Mouse (Mus musculus): ENCODE results near the gene Traf3ip3.

Traf3ip3 gene

DNA sequence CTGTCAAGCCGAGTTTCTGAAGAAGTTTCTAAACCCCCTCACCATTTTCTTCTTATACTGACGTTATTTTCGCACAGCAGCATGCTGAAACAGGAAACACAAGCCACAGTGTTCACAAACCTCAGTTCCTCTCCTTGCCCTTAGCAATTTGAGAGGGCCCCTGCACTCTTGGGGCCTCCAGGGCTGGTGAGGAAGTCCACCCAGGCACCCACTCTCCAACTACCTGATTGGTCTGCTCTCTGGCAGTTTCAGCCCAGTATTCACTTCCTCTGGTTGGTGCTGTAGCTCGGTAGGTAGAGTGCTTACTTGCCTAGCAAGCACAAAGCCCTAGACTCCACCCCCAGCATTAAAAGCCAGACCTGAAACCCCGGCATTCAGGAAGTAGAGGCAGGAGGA lies at the start of gene Traf3ip3:
Traf3ip3 (minus strand) TSS at position 321 of the 396 bp plus-strand sequence.
- DNase-seq, result no peak

DNA sequence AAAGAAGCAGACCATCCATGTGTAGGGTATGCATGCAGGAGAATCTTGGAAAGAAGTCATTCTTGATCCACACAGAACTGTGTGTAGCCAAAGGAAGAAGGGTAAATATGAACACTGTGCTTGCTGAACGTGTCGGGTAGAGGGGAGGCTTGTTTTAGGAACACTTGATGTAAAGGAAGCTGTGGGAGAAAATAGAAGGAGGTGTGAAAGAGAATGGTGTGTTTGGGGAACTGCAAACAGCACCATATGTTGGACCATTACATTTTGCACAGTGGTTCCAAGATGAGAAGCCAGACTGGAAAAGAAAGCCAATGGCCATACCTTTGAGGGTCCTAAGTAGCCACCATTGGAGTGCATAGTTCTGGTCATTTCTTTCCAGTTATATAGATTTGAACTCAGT lies 48.5 kb upstream of the Traf3ip3 start:
- DNase-seq, result no peak

DNA sequence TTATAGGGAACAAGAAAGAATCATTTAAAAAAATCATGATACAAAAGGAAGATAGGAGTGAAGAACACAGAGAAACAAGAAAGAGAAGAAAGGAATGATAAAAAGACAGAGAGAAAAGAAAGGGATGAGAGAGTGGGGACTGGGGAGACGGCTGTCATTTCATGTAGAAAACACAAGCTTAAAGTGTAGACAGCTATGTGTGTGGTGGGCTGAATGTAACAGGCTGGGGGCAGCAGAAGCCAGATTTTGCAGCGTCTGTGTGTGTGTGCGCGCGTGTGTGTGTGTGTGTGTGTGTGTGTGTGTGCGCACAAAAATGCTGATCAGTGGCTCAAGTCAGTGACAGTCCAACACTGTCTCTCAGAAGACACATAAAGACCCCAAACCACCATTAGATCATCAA lies 42.7 kb upstream of the Traf3ip3 start:
- no peak for DNase-seq

DNA sequence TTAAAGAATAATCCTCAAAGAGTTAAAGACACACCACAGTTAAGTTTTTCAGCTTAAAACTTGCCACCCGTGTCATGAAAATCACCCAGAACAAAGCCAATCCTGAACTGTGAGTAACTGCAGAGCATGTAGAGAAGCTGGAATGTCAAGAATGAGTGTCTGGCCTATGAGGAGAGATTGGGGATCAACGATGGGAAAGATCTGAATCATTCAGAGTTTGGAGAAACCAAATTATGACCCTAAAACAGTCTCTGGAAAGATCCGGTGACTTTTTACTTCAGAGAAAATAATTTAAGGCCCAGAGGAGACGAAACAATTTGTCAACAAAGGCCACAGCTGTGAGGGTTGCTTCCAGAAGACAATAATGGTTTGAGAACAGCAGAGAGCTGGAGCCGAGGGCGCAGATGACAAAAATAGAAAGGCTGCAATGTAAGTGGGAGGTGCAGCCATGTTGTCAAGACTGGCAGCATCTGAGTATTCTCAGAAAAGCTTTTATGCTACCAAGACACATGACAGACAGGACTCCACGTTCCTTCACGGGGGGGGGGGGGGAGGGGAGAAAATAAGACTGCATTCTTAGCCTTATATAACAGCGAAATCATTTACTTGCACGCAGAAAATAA lies 42.2 kb upstream of the Traf3ip3 start:
- DNase-seq, result no peak

DNA sequence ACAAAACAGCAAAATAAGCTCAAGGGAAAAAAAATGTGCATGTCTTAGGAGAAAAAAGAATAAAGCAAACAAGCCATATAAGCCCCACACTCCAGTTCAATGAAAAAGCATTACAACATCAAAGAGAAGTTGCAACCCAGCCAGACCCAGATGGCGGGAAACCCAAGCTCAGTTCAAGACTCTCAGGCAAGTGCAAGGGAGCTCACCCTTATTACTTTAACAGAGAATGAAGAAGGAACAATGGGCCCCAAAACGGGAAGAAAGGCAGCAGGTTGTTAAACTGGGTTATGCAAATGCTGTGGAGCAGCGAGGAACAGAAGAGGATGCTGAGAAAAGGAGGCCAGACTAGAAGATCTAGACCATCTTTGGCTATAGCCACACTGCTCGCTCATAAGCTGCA lies 41.4 kb upstream of the Traf3ip3 start:
- DNase-seq, result no peak

DNA sequence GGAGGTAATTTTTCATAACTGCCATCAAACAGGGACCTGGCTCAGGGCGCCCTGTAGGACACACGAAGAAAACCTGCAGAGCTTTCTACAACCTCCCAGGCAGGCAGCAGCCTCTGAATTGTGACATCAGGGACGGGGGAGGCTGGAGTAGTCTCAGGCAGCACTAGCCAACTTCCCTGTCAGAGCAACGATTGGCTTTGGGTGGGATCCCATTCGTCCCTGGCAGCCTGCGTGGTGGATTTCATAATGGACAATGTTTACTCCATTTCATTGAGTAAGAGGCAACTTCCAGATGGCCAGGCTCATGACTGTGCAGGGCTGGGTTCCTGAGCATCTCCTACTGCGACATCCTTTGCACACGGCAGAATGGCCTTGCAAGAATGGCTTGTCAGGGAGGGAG lies 40.7 kb upstream of the Traf3ip3 start:
- DNase-seq, result peak; percentile 90

DNA sequence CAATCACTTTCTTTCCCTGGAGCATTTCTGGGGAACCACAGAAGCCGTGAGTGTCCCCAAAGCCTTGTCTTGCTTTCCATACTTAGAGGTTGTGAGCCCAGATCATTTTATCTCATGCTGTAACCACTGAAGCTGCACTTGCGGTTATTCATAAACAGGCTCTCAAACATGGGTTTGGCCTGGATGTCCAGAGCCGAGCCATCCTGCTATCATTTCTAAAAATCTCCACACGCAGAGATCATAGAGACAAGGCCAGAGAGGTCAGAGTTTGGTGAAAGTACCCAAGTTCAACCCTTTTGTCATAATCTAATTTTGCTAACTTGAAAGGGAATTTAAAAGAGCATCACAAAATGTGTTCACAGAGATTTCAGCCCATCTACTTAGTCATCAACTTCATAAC lies 39.9 kb upstream of the Traf3ip3 start:
- DNase-seq, result no peak

DNA sequence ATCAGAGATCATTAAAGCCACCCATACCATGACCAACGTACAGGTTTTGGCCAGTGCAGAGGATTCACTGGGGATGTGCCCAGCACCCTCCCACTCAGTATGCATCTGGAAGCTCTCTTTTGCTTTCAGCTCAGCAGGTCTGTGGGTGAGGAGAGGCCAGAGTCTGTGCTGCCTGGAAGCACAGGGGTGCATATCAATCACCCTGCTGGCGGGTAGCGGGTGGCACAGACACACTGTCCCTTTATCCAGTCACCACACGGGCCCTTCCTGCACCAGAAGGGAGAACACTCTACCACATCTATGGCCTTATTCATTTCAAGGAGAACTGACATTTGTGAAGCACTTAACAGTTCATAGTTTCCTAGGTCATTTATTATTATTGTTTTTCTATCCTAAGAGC lies 36.9 kb upstream of the Traf3ip3 start:
- no peak for DNase-seq

DNA sequence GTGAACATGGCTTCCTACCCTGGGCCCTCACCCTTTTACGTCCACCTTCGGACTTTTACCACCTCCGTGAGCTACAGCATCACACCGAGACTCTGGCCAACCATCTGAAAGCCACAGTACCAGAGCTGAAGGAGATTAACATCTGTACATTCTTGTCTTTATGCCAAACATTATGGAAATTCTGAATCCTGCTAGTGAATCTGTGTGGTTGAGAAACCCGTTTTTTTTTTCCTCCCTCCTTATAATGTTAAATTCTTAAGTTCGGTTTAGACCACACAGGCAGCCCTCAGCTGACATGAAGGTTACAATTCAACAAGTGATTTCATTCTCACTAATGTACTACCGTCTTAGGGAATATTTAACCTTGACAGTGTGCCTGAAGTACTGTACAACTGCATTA lies 33.4 kb upstream of the Traf3ip3 start:
- no peak for DNase-seq

DNA sequence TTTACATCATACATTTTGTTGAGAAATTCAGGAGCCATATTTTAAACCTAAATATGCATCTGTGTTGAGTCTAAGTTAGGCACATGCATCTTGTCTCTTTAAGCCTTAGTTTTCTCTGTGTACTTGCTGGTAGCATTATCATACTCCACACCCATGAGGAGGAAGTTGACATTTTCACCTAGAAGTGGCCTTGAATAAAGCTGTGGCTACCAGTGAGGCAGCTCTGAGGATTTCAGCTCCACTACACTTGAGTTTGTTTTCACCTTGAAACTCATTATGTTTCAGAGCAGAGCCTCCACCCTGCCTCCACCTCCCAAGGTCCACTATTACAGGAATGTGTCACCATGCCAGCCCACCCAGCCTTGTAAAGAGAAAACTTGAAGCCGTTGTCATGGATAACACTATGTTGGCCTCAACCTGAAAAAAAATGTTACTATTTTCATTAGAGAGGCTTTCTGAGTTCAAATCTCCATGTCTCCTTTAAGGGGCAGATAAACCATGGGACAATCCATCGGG lies 32.7 kb upstream of the Traf3ip3 start:
- no peak for DNase-seq

DNA sequence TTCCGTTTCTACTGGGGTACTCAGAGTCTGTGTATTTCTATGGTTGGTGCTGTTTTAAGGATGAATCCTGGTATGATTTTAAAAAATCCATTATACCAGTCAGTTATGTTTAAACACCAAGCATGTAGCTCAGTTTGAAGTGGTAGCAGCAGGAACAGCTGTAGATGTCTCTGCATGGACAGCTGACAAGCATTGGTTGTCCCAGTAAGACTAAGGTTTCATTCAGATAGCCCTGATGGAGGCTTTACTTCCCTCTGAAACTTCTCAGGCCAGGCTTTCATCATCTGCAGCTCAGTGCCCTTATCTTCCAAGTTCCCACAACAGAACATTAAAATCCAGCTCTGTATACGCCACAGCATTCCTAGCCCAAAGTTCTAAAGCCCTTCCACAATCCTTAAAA lies 31.2 kb upstream of the Traf3ip3 start:
- DNase-seq, result no peak

DNA sequence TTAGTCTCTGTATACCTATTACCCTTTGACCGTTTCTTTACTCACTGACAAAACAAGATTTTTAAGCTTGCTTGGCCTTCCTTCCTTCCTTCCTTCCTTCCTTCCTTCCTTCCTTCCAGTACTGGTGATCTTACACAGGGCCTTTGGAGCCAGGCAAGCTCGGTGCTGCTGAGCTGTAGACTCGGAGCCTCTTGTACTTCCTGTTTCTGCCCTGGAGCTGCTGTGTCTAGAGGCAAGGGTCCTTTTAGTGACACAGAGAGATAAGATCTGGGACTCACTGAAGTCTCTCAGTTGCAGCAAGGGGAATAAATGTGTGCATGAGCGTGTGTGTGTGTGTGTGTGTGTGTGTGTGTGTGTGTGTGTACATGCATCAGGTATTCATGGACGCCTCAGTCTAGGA lies 29.4 kb upstream of the Traf3ip3 start:
- DNase-seq, result no peak

DNA sequence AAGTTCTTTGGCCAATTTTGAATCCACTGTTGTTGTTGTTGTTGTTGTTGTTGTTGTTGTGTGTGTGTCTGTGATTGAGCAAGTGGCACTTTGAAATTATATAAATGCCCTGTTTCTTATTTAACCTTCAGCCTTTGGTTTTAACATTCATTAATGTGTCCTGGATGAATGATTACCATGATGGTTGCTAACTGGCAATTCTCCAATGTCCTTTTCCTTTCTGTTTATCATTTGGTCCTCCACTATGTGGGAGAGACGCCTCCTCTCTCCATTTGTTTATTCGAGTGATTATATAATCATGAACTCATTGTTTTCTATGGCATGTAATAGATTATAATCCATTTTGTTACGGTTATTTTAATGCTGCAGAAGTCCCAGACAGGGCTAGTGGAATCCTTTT lies 29.0 kb upstream of the Traf3ip3 start:
- DNase-seq, result no peak

DNA sequence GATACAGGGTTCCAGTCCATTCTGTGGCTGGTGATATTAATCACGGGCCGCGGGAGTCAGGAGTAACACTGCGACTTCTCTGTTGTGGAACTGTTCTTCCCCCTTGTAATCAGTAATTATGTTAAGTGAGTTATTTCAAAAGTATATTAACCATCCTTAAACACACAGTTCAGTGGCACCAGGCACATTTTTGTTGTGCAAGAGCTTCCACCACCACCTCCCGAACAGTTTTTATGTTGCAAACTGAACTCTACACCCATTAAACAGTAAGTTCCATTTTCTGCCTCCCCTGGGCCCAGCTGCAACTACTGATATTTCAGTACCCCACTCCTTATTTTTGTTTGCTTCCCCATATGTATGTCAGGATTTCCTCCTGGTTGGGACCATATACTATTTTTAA lies 28.1 kb upstream of the Traf3ip3 start:
- no peak for DNase-seq

DNA sequence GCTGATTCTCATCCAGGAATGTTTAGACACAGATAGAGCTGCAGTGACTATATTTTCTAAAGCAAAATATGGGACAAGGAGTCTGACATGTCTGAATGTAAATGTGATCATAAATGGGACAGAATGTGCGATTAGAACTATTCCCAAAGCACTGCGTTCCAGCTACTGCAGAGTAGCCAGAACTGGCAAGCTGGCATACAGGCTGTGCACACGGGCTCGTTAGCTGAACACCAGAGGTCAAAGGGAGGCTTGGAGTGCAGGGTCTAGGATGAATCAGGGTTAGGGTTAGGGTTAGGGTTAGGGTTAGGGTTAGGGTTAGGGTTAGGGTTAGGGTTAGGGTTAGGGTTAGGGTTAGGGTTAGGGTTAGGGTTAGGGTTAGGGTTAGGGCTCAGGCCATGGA lies 26.0 kb upstream of the Traf3ip3 start:
- DNase-seq, result no peak

DNA sequence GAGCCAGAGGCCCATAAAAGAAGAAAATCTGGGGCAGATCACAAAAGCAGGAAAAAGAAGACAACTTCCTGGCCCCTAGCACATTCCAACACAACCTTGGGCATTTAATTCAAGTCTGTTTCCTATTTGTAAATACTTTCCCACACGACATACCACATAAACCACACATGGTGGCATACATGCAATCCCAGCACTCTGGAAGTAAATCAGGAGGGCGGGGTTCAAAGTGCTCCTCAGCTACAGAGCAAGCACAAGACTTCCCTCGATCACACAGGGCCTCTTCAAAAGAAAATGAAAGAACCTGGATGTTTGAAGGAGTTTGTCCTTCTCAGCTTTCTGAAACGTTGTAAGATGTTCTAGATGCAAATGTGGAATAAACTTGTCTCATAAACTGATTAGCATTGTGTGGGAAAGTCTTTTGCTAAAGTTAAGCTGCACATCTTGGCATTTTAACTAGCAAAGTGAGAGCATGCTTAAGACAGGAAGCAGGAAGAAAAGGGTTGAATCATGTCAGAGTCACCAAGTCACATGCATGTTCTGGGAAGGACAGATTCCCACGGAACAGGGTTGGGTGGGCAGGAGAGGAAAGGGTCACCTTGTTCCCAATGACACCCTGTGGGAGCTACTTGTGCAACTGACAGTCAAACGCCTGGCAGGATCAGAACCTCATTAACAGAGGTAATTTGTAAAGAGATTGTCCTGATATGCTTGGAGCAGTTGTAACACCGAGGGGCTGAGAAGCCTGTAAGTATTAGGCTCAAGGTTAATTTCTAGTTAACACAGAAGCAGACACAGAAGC lies 25.4 kb upstream of the Traf3ip3 start:
- DNase-seq, result no peak

DNA sequence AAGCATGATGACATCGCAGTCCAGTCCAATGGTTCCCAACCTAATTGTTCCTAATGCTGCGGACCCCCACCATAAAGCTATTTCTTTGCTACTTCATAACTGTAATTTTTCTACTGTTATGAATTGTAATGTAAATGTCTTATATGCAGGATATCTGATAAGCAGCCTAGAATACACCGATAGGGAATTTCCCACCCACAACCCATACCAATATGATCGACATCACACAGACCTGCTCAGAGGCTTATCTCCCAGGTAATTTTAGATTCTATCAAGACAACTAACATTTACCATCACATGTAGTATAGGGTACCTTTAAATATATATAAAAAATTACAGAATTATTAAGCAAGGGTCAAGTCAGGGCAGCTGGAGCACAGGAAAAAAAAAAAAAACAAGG lies 24.6 kb upstream of the Traf3ip3 start:
- no peak for DNase-seq

DNA sequence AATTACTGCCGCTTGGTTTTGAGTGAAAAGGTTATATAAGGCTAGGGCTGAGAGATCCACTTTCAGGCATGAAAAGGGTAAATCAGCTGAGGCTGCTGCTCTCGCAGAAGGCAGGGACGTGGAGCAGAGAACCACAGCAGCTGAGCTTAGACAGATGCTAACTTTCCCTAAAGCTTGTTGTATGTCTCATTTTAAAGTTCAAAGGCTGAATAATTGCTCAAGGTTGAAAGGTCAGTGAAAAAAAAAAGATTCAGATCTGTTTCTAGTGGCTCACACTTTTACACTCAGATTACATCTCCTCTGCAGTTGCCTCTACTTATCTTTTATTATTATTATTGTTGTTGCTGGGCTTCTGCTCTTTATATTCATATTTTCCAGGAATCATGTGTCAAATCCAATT lies 24.0 kb upstream of the Traf3ip3 start:
- no peak for DNase-seq

DNA sequence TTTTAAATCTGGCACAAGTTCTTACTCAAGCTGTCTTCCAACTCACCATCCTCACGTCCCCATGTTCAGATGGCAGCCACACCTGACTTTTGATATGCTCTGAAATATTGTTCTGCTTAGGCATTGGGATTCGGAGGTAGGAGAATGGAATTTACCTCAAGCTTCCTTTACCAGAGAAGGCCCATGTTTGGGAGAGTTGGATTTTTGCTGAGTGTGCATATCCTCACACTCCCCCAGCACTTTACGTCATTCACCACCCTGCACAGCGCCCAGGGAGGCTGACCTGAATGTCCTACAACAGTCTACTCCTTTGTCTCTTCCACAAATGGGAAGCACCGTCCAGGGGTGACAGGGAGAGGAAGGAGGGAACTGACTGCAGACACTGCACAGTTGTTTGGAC lies 18.9 kb upstream of the Traf3ip3 start:
- no peak for DNase-seq

DNA sequence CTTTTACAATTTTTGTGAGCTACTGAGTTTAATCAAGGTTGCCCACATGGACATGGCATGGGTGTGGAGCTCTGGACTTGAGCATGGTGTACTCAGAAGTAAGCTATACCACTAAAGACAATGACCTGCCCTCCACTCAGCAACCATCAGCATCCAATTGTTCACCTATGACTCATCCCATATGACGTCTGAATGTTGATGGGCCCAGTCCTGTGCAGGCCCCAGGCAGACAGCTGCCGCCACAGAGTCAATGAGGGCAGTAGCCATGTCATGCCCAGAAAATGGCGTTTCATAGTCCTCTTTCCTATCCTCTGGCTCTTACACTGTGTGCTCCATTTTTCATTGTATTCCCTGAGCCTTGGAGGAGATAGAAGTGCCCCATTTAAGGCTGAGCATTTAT lies 14.5 kb upstream of the Traf3ip3 start:
- no peak for DNase-seq

DNA sequence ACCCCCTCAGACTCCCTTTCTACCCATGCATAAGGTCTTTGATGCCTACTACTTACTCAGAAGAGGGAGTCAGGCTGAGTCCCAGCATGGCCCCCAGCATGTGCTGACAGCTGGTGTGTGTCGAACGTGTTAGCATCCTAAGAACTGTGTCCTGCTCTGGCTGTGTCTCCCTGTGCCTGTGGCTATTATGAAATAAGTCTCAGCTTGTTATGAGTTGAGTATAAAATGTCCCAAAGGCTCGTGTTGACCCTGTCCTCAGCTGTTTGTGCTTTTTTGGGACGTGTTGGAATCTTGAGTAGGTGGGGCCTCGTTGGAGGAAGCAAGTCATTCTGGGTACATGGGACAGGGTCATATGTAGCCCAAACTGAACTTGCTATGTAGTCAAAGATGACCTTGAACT lies 12.6 kb upstream of the Traf3ip3 start:
- DNase-seq, result no peak

DNA sequence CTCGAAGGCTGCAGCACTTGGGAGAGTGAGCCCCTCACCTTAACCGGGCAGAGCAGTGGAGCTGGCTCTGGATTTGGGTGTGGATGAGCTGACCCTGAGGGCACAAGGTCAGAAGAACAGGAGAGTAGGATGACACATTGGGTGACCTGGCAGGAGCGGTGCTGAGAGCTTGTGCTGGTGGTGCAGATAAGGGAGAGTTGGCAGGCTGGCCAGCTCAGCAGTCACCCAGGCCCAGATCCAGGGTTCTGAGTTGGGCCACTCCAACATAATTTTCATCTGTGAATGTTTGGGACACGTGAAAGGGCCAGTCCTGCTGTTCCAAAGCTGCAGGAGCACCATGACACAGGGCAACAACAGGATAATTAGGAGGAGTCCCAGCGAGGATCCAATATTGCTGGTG lies 9.9 kb upstream of the Traf3ip3 start:
- no peak for DNase-seq

DNA sequence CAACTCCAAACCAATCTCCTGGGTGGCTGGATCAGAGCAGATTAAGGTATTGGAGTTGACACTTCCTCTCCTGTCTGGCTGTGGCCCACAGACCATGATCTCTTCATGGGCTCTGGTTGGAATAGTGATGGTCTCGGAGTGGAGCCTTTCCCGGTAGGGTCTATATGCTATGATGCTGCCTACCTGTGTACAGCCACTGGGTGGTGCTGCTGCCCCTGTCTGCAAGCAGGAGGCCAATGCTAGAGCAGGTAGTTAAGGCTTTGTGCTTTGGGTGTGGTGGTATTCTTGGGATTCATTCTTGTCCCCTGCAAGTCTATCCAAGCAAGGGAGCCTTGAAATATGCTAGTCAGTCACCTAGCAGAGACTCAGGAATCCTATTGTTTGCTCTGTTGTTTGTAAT lies 6.7 kb upstream of the Traf3ip3 start:
- DNase-seq, result peak; percentile 46

DNA sequence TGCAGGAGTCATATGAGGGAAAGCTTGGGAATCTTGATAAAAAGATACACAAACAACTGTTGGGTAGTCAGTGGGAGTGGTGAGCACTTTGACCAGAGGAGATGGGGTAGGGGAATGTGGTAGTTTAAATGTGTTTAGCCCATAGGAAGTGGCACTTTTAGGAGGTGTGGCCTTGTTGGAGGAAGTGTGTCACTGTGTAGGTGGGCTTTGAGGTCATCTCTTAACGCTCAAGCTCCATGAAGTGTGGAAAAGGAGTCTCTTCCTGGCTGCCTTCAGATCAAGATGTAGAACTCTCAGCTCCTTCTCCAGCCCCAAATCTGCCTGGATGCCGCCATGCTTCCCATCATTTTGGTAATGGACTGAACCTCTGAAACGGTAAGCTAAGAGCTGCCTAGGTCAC lies 6.0 kb upstream of the Traf3ip3 start, which contains the start of gene Lamb3:
Lamb3 (plus strand) TSS at position 197 of the 400 bp plus-strand sequence.
- no peak for DNase-seq

DNA sequence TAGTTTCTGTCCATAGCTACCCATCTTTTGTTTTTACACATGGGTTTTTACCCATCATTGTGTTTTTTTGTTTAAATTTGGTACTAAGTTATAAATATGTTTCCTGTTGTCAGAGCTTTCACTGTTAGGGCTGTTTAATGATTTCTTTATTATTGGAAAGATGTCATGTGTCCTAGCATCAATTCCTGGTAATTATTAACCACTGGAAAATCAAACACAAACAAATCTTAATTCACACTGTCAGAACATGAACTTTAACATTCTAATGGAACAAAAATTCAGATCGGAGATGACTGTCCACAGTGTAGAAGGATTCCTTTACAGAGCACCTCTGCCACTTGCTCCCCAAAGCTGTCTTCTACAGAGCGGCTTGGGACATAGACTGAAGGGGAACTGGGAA lies 3.9 kb upstream of the Traf3ip3 start:
- DNase-seq, result no peak
